Mouse (Mus musculus) CD8-positive naive resting alpha-beta T cell, adult 2 months (primary cell): ENCODE measurements around the gene Foxp4.
A peak's percentile ranks its signal among the peaks of the same experiment; 100 is the strongest.

Experiments
- DNase-seq, 2 experiments: peaks; one replicate each; pipeline ENCODE4 v3.0.0; 2022; ENCODE audit warnings: low read depth in 2 of 2, low spot score in 2 of 2

Foxp4 gene

GRCm38 (mm10) chr17:47924383-47925339, at the start of gene Foxp4:
Foxp4 (minus strand) TSS chr17:47924645.
- peak; percentile 53 to 74 for DNase-seq

GRCm38 (mm10) chr17:47973563-47974472, 49.4 kb upstream of the Foxp4 start:
- no peak for DNase-seq

- no peak for DNase-seq
Measured at GRCm38 (mm10) chr17:47965885-47966505, 41.5 kb upstream of the Foxp4 start.

GRCm38 (mm10) chr17:47958046-47958790, 33.8 kb upstream of the Foxp4 start:
- no peak for DNase-seq

- no peak for DNase-seq
Measured at GRCm38 (mm10) chr17:47956486-47956885, 32.0 kb upstream of the Foxp4 start.

GRCm38 (mm10) chr17:47955054-47955741, 30.8 kb upstream of the Foxp4 start:
- DNase-seq = no peak

- DNase-seq = no peak
Measured at GRCm38 (mm10) chr17:47953231-47953630, 28.8 kb upstream of the Foxp4 start.

GRCm38 (mm10) chr17:47952368-47953081, 28.1 kb upstream of the Foxp4 start:
- DNase-seq = no peak

GRCm38 (mm10) chr17:47951452-47951851, 27.0 kb upstream of the Foxp4 start:
- DNase-seq = no peak

- no peak for DNase-seq
Measured at GRCm38 (mm10) chr17:47950831-47951230, 26.4 kb upstream of the Foxp4 start.

- no peak for DNase-seq
Measured at GRCm38 (mm10) chr17:47949441-47949840, 25.0 kb upstream of the Foxp4 start.

- no peak for DNase-seq
Measured at GRCm38 (mm10) chr17:47948753-47949152, 24.3 kb upstream of the Foxp4 start.

- DNase-seq = no peak
Measured at GRCm38 (mm10) chr17:47946921-47947420, 22.5 kb upstream of the Foxp4 start.

- no peak for DNase-seq
Measured at GRCm38 (mm10) chr17:47946111-47946510, 21.7 kb upstream of the Foxp4 start.

GRCm38 (mm10) chr17:47943103-47943870, 18.8 kb upstream of the Foxp4 start:
- no peak for DNase-seq

- no peak for DNase-seq
Measured at GRCm38 (mm10) chr17:47942008-47942407, 17.6 kb upstream of the Foxp4 start.

GRCm38 (mm10) chr17:47938839-47939238, 14.4 kb upstream of the Foxp4 start:
- DNase-seq = no peak

GRCm38 (mm10) chr17:47937926-47938600, 13.6 kb upstream of the Foxp4 start:
- DNase-seq = no peak
